Mouse (Mus musculus) CH12.LX (cell line): ENCODE results near the gene Fdxacb1. TPM values are rescaled to one million over a fixed set of nuclear protein-coding genes. Genes with fewer than 3 reads are reported as not detected.

Experiments used
- DNase-seq: peaks from one replicate; pipeline ENCODE4 v3.0.0-alpha.2; 2013; ENCODE audit errors: extremely low read depth
- H3K27ac ChIP-seq: 2 replicates; pipeline ENCODE4 v1.5.1; 2012; ENCODE audit warnings: low read depth, mild to moderate bottlenecking, control low read depth, moderate library complexity; ENCODE audit not compliant: insufficient read depth
- H3K27me3 ChIP-seq: replicated peaks from 2 replicates; pipeline ENCODE3; 2012; ENCODE audit warnings: inconsistent platforms
- H3K36me3 ChIP-seq, 2 experiments: replicated peaks in 1 of 2; 2 replicates each; pipeline versions ENCODE3 to v1.6.1; 2012; ENCODE audit warnings: inconsistent platforms in 1 of 2, low read length in 1 of 2, mild to moderate bottlenecking in 1 of 2, mixed read lengths in 1 of 2, moderate library complexity in 1 of 2; ENCODE audit not compliant: control insufficient read depth in 1 of 2, insufficient read depth in 1 of 2
- H3K4me1 ChIP-seq, 2 experiments: 2 replicates each; pipeline ENCODE4 v1.6.1; 2012; ENCODE audit warnings: inconsistent platforms in 1 of 2, moderate library complexity in 1 of 2; ENCODE audit not compliant: insufficient read depth in 2 of 2, control insufficient read depth in 1 of 2
- H3K4me2 ChIP-seq: 2 replicates; pipeline ENCODE4 v1.6.1; 2012; ENCODE audit warnings: low read depth, mild to moderate bottlenecking, control low read depth; ENCODE audit not compliant: poor library complexity, insufficient read depth, severe bottlenecking
- H3K4me3 ChIP-seq, 3 experiments: fragments of 150-350 bp in 1 of 3; sonication (generic) in 1 of 3; replicated peaks in 1 of 3; 2 replicates each; pipeline versions ENCODE3 to v1.5.1; 2011 to 2012; ENCODE audit warnings: low read depth in 2 of 3, low read length in 2 of 3, mild to moderate bottlenecking in 2 of 3, moderate library complexity in 2 of 3, control low read depth in 1 of 3, improper control_type of control experiment in 1 of 3, inconsistent platforms in 1 of 3, mixed read lengths in 1 of 3; ENCODE audit not compliant: poor library complexity in 1 of 3
- H3K79me2 ChIP-seq: replicated peaks from 2 replicates; pipeline ENCODE4 v1.6.1; 2012; ENCODE audit warnings: mild to moderate bottlenecking, moderate library complexity; ENCODE audit not compliant: control insufficient read depth, poor library complexity, insufficient read depth, severe bottlenecking; ENCODE audit errors: extremely low read depth
- H3K9ac ChIP-seq: 2 replicates; pipeline ENCODE4 v1.6.1; 2012; ENCODE audit warnings: low read depth, mild to moderate bottlenecking, control low read depth, moderate library complexity; ENCODE audit not compliant: insufficient read depth
- H3K9me3 ChIP-seq: replicated peaks from 2 replicates; pipeline ENCODE3; 2012; ENCODE audit warnings: low read length, inconsistent platforms, mixed read lengths
- BHLHE40 ChIP-seq: IDR thresholded peaks from 2 replicates; pipeline ENCODE4 v1.6.1; 2011; ENCODE audit warnings: mild to moderate bottlenecking, low read depth, low read length, improper control_type of control experiment
- CHD1 ChIP-seq: IDR thresholded peaks from 2 replicates; pipeline ENCODE4 v1.6.1; 2012; ENCODE audit warnings: low read depth, low read length, improper control_type of control experiment, inconsistent platforms
- ELF1 ChIP-seq: IDR thresholded peaks from 2 replicates; pipeline ENCODE4 v1.6.1; 2014; ENCODE audit warnings: low read depth, mild to moderate bottlenecking, inconsistent platforms, low read length, improper control_type of control experiment
- EP300 ChIP-seq: IDR thresholded peaks from 2 replicates; pipeline ENCODE4 v1.6.1; 2011; ENCODE audit warnings: low read length, improper control_type of control experiment
- ETS1 ChIP-seq: conservative IDR thresholded peaks from 2 replicates; pipeline ENCODE4 v1.6.1; 2012; ENCODE audit warnings: low read depth, mild to moderate bottlenecking, inconsistent platforms, low read length, improper control_type of control experiment, moderate library complexity
- HCFC1 ChIP-seq: IDR thresholded peaks from 2 replicates; pipeline ENCODE4 v1.6.1; 2012; ENCODE audit warnings: low read depth, mild to moderate bottlenecking, inconsistent platforms, low read length, improper control_type of control experiment
- JUND ChIP-seq: conservative IDR thresholded peaks from 2 replicates; pipeline ENCODE4 v1.6.1; 2011; ENCODE audit warnings: low read depth, low read length, improper control_type of control experiment
- MAFK ChIP-seq: IDR thresholded peaks from 2 replicates; pipeline ENCODE4 v1.6.1; 2011; ENCODE audit warnings: low read length, improper control_type of control experiment; ENCODE audit not compliant: insufficient replicate concordance
- MAX ChIP-seq: IDR thresholded peaks from 2 replicates; pipeline ENCODE4 v1.6.1; 2011; ENCODE audit warnings: low read length, improper control_type of control experiment
- MYC ChIP-seq: IDR thresholded peaks from 2 replicates; pipeline ENCODE4 v1.6.1; 2011; ENCODE audit warnings: low read depth, mild to moderate bottlenecking, improper control_type of control experiment, low read length
- NELFE ChIP-seq: IDR thresholded peaks from 2 replicates; pipeline ENCODE4 v1.6.1; 2011; ENCODE audit warnings: low read depth, low read length, improper control_type of control experiment
- PAX5 ChIP-seq: IDR thresholded peaks from 2 replicates; pipeline ENCODE4 v1.6.1; 2012; ENCODE audit warnings: low read length, inconsistent platforms, mixed read lengths
- POLR2A ChIP-seq: IDR thresholded peaks from 2 replicates; pipeline ENCODE4 v1.6.1; 2011; ENCODE audit warnings: low read depth, mild to moderate bottlenecking, improper control_type of control experiment, low read length
- SIN3A ChIP-seq: IDR thresholded peaks from 2 replicates; pipeline ENCODE4 v1.6.1; 2012; ENCODE audit warnings: low read length, improper control_type of control experiment, inconsistent platforms
- SMC3 ChIP-seq: IDR thresholded peaks from 2 replicates; pipeline ENCODE4 v1.6.1; 2011; ENCODE audit warnings: low read depth, low read length, improper control_type of control experiment
- TCF12 ChIP-seq: IDR thresholded peaks from 2 replicates; pipeline ENCODE4 v1.6.1; 2014; ENCODE audit warnings: low read depth, mild to moderate bottlenecking, inconsistent platforms, low read length, improper control_type of control experiment
- UBTF ChIP-seq: IDR thresholded peaks from 2 replicates; pipeline ENCODE4 v1.6.1; 2012; ENCODE audit warnings: low read depth, mild to moderate bottlenecking, inconsistent platforms, low read length, improper control_type of control experiment, moderate library complexity
- USF1 ChIP-seq: IDR thresholded peaks from 2 replicates; pipeline ENCODE4 v1.6.1; 2014; ENCODE audit warnings: low read depth, mild to moderate bottlenecking, inconsistent platforms, low read length, improper control_type of control experiment
- USF2 ChIP-seq: conservative IDR thresholded peaks from 2 replicates; pipeline ENCODE4 v1.6.1; 2011; ENCODE audit warnings: low read depth, low read length, improper control_type of control experiment
- ZKSCAN1 ChIP-seq: IDR thresholded peaks from 2 replicates; pipeline ENCODE4 v1.6.1; 2012; ENCODE audit warnings: low read depth, inconsistent platforms, low read length, improper control_type of control experiment, borderline replicate concordance
- ZNF384 ChIP-seq: IDR thresholded peaks from 2 replicates; pipeline ENCODE4 v1.6.1; 2012; ENCODE audit warnings: low read depth, low read length, improper control_type of control experiment, inconsistent platforms
- dilution Hi-C: fragments of 300-500 bp; cut with MboI; formaldehyde crosslinking; loops from 2 replicates; pipeline ENCODE4 v1.14.3; 2020; ENCODE audit warnings: low sequenced_read_pairs; ENCODE audit not compliant: extremely low pct_unique_long_range_greater_than_20kb, extremely low pct_ligation_motif_present
- in situ Hi-C: fragments of 300-500 bp; cut with MboI; formaldehyde crosslinking; loops from 3 replicates; pipeline ENCODE4 v1.14.3; 2019; ENCODE audit warnings: low sequenced_read_pairs, low pct_ligation_motif_present, low pct_unique_long_range_greater_than_20kb, mixed read lengths
- polyA plus RNA-seq: library from polyadenylated mRNA; unstranded; fragments of >175 nt; gene quantifications from 2 replicates; pipeline ENCODE4 v1.2.1, GENCODE M21; 2012; ENCODE audit warnings: low read depth; ENCODE audit not compliant: insufficient read length
- total RNA-seq, 2 experiments: library from RNA; depleted of rRNA; stranded (reverse); fragments of 300-350 nt in 1 of 2; fragments of >200 nt in 1 of 2; gene quantifications; 2 replicates each; pipeline ENCODE4 v1.2.3; 2012 to 2014

The Fdxacb1 gene
- total and polyA plus RNA-seq, 3 experiments = 5.6 to 9.5 (median 8.5) TPM

DNA sequence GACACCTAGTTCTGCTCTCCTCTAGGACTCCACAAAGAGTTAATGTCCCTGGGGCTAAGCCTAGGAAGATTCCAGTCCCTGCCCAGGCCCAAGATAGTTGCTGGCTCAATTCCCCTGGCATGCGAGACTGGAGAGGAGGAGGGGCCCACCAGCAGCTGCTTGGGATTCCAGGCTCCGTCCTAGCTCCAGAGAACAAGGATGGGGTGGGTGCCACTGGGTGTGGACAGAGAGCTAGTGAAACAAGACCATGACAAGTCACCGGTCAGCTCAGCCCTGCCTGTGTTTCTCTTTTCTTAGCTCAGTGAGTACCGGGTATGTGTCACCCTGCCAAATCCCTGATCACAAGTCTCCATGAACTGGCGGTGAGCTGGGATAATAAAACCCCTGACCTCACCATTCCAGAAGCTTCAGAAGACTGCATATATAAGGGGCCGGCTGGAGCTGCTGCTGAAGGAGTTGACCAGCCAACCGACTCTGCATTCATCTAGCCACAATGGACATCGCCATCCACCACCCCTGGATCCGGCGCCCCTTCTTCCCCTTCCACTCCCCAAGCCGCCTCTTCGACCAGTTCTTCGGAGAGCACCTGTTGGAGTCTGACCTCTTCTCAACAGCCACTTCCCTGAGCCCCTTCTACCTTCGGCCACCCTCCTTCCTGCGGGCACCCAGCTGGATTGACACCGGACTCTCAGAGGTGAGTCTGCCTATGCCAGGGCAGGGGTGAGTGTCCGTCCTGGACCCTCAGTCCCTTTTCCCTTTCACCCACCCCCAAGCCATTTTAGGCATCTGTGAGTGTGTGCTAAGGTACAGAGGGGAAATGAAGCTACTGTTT, 15.0 kb upstream of the Fdxacb1 start:
- in situ Hi-C loops (no loop called here), dilution Hi-C loops (no loop called here)
- no peak overlapping the region for H3K27ac ChIP-seq
- no peak overlapping the region for H3K9ac ChIP-seq
- H3K9me3 ChIP-seq = no peaks in the 10 kb centered on the region
- peaks cover 18% of the 10 kb centered on the region for H3K27me3 ChIP-seq
- DNase-seq = no peak
- no peak for TF ChIP-seq MAX
- no peak overlapping the region for H3K4me2 ChIP-seq
- peaks cover 0 to 4% of the 10 kb centered on the region in 2 experiments; a peak in 1 of 4 replicates for H3K4me1 ChIP-seq
- no peaks in the 10 kb centered on the region for H3K79me2 ChIP-seq
- no peak overlapping the region for H3K4me3 ChIP-seq
- no peaks in the 10 kb centered on the region for H3K36me3 ChIP-seq

DNA sequence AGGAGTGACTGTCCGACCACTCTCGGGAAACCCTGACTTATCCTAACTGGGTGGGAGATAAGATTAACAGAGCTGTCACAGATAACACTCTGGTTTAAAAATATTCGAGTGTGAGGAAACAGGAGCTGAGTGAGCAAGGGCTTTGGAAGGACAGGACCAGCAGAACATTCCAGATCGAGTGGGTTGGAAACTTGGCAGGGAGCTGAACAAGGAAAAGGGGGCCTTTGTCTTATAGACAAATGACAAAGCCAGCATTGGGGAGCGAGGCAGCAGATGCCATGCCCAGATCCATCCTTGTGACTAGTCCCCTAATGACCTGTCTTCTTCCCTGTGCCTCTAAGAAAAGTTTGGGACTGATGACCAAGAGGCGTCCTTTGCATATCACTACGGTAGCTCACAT, 14.1 kb upstream of the Fdxacb1 start:
- dilution Hi-C loops = no loop called here
- Histone ChIP-seq H3K79me2 (no peaks in the 10 kb centered on the region), H3K27me3 (peaks cover 20% of the 10 kb centered on the region), H3K27ac (no peak overlapping the region), H3K4me2 (no peak overlapping the region), H3K36me3 (no peaks in the 10 kb centered on the region), H3K9me3 (no peaks in the 10 kb centered on the region), H3K4me1 (peaks cover 0 to 5% of the 10 kb centered on the region in 2 experiments; a peak in 1 of 4 replicates), H3K4me3 (no peak overlapping the region), H3K9ac (no peak overlapping the region)
- TF ChIP-seq BHLHE40 = no peak
- no peak for TF ChIP-seq ZKSCAN1
- no peak for TF ChIP-seq EP300
- TF ChIP-seq CHD1 = no peak
- no peak for TF ChIP-seq TCF12
- TF ChIP-seq MAFK = no peak
- TF ChIP-seq SIN3A = no peak
- TF ChIP-seq ETS1 = no peak
- no peak for TF ChIP-seq NELFE
- no peak for TF ChIP-seq PAX5
- no peak for TF ChIP-seq MAX
- in situ Hi-C loops = no loop called here
- DNase-seq = no peak

GRCm38 (mm10) chr9:50756711-50757110, 11.3 kb upstream of the Fdxacb1 start:
- no peak for TF ChIP-seq MYC
- TF ChIP-seq ETS1 = no peak
- no peak for TF ChIP-seq POLR2A
- no peak for TF ChIP-seq USF2
- TF ChIP-seq ZKSCAN1 = no peak
- no peak for TF ChIP-seq CHD1
- TF ChIP-seq ZNF384 = no peak
- TF ChIP-seq USF1 = no peak
- TF ChIP-seq HCFC1 = no peak
- TF ChIP-seq MAFK = no peak
- no peak for TF ChIP-seq SIN3A
- no peak for TF ChIP-seq ELF1
- no peak for TF ChIP-seq UBTF
- TF ChIP-seq JUND = no peak
- TF ChIP-seq SMC3 = no peak
- Histone ChIP-seq H3K36me3 (no peaks in the 10 kb centered on the region), H3K9ac (no peak overlapping the region), H3K79me2 (no peaks in the 10 kb centered on the region), H3K4me1 (peaks cover 0 to 5% of the 10 kb centered on the region in 2 experiments; a peak in 1 of 4 replicates), H3K27ac (no peak overlapping the region), H3K9me3 (no peaks in the 10 kb centered on the region), H3K4me2 (no peak overlapping the region), H3K4me3 (no peak overlapping the region), H3K27me3 (peaks cover 18% of the 10 kb centered on the region)
- dilution Hi-C loops = no loop called here
- no peak for DNase-seq
- in situ Hi-C loops = no loop called here
